Mouse (Mus musculus): Measurements from ENCODE around the gene Tbx21. TPM values are rescaled to one million over a fixed set of nuclear protein-coding genes. Genes with fewer than 3 reads are reported as not detected.

Tbx21 gene
- polyA plus RNA-seq, 1 experiment from 2014 or later: not detected

- H3K36me3 ChIP-seq: no peaks in the 10 kb centered on the region
- no peak overlapping the region for H3K4me3 ChIP-seq (replicated peaks)
These were observed 32.2 kb downstream of the Tbx21 start for GRCm38 (mm10) chr11:97082977-97083376.

GRCm38 (mm10) chr11:97080291-97080690 lies 34.8 kb downstream of the Tbx21 start:
- Histone ChIP-seq H3K27me3 (peaks cover 17% of the 10 kb centered on the region; the same call in 1 of the 2 replicates), H3K9ac (replicated peaks) (no peak overlapping the region), H3K4me1 (replicated peaks) (peaks cover 11% of the 10 kb centered on the region), H3K27ac (no peak overlapping the region), H3K9me3 (no peaks in the 10 kb centered on the region), H3K4me3 (replicated peaks) (no peak overlapping the region), H3K36me3 (no peaks in the 10 kb centered on the region), H3K4me2 (no peak overlapping the region)
- no peak for ATAC-seq (ENCODE audit: insufficient number of reproducible peaks, insufficient read depth, low FRiP score, low TSS enrichment, low read depth)
- 37% methylated on average over 9 of the region's 9 CpGs for WGBS

More at GRCm38 (mm10) chr11:97082977-97083376, 32.2 kb downstream of the Tbx21 start:
- WGBS: 39% methylated on average over 11 of the region's 11 CpGs
- no peak for ATAC-seq (ENCODE audit: insufficient number of reproducible peaks, insufficient read depth, low FRiP score, low TSS enrichment, low read depth)
- H3K4me1 ChIP-seq (replicated peaks): peaks cover 11% of the 10 kb centered on the region
- H3K27ac ChIP-seq: no peak overlapping the region
- 0 out of 2 replicates have a peak overlapping the region, but pooled peaks have one; percentile 41 for H3K4me2 ChIP-seq
- peaks cover 17% of the 10 kb centered on the region; the same call in 1 of the 2 replicates for H3K27me3 ChIP-seq
- H3K9ac ChIP-seq (replicated peaks): no peak overlapping the region
- no peaks in the 10 kb centered on the region for H3K9me3 ChIP-seq

- WGBS: 56% methylated on average over 4 of the region's 4 CpGs
These were observed 36.4 kb downstream of the Tbx21 start for GRCm38 (mm10) chr11:97078751-97079150.

GRCm38 (mm10) chr11:97074235-97074634 lies 40.9 kb downstream of the Tbx21 start:
- H3K27ac ChIP-seq: no peak overlapping the region
- no peaks in the 10 kb centered on the region for H3K36me3 ChIP-seq
- no peaks in the 10 kb centered on the region for H3K4me1 ChIP-seq (replicated peaks)
- WGBS: 70% methylated on average over 8 of the region's 8 CpGs
- no peak overlapping the region for H3K4me3 ChIP-seq (replicated peaks)
- H3K4me2 ChIP-seq: no peak overlapping the region
- no peaks in the 10 kb centered on the region for H3K9me3 ChIP-seq
- H3K9ac ChIP-seq (replicated peaks): no peak overlapping the region
- ATAC-seq (ENCODE audit: insufficient number of reproducible peaks, insufficient read depth, low FRiP score, low TSS enrichment, low read depth): no peak
- H3K27me3 ChIP-seq: no peaks in the 10 kb centered on the region

More at GRCm38 (mm10) chr11:97078751-97079150, 36.4 kb downstream of the Tbx21 start:
- Histone ChIP-seq H3K27ac (no peak overlapping the region), H3K4me1 (replicated peaks) (peaks cover 6% of the 10 kb centered on the region), H3K9me3 (no peaks in the 10 kb centered on the region), H3K9ac (replicated peaks) (no peak overlapping the region), H3K36me3 (no peaks in the 10 kb centered on the region), H3K4me3 (replicated peaks) (no peak overlapping the region), H3K4me2 (no peak overlapping the region), H3K27me3 (peaks cover 4% of the 10 kb centered on the region; the same call in 1 of the 2 replicates)
- no peak for ATAC-seq (ENCODE audit: insufficient number of reproducible peaks, insufficient read depth, low FRiP score, low TSS enrichment, low read depth)

GRCm38 (mm10) chr11:97072533-97072932 lies 42.6 kb downstream of the Tbx21 start:
- Histone ChIP-seq H3K9ac (replicated peaks) (no peak overlapping the region), H3K9me3 (no peaks in the 10 kb centered on the region), H3K4me2 (no peak overlapping the region), H3K4me3 (replicated peaks) (no peak overlapping the region), H3K27me3 (no peaks in the 10 kb centered on the region), H3K27ac (no peak overlapping the region), H3K4me1 (replicated peaks) (no peaks in the 10 kb centered on the region), H3K36me3 (peaks cover 10% of the 10 kb centered on the region)
- 31% methylated on average over 3 of the region's 3 CpGs for WGBS
- no peak; the same call in 1 of the 2 replicates for ATAC-seq (ENCODE audit: insufficient number of reproducible peaks, insufficient read depth, low FRiP score, low TSS enrichment, low read depth)

- no peak overlapping the region for H3K27ac ChIP-seq
These were observed 44.0 kb downstream of the Tbx21 start for GRCm38 (mm10) chr11:97071129-97071528.

GRCm38 (mm10) chr11:97069770-97070169 lies 45.4 kb downstream of the Tbx21 start:
- 87% methylated on average over 2 of the region's 2 CpGs for WGBS
- no peak for ATAC-seq (ENCODE audit: insufficient number of reproducible peaks, insufficient read depth, low FRiP score, low TSS enrichment, low read depth)
- Histone ChIP-seq H3K36me3 (peaks cover 29% of the 10 kb centered on the region), H3K27me3 (no peaks in the 10 kb centered on the region), H3K4me2 (no peak overlapping the region), H3K4me1 (replicated peaks) (no peaks in the 10 kb centered on the region), H3K9ac (replicated peaks) (no peak overlapping the region), H3K27ac (no peak overlapping the region), H3K9me3 (no peaks in the 10 kb centered on the region), H3K4me3 (replicated peaks) (no peak overlapping the region)

More at GRCm38 (mm10) chr11:97071129-97071528, 44.0 kb downstream of the Tbx21 start:
- no peak overlapping the region for H3K9ac ChIP-seq (replicated peaks)
- H3K9me3 ChIP-seq: no peaks in the 10 kb centered on the region
- H3K4me2 ChIP-seq: no peak overlapping the region
- 69% methylated on average over 1 of the region's 1 CpGs for WGBS
- H3K36me3 ChIP-seq: peaks cover 20% of the 10 kb centered on the region
- ATAC-seq (ENCODE audit: insufficient number of reproducible peaks, insufficient read depth, low FRiP score, low TSS enrichment, low read depth): no peak
- H3K4me1 ChIP-seq (replicated peaks): no peaks in the 10 kb centered on the region
- H3K4me3 ChIP-seq (replicated peaks): no peak overlapping the region
- H3K27me3 ChIP-seq: no peaks in the 10 kb centered on the region

- Histone ChIP-seq H3K4me3 (replicated peaks) (no peak overlapping the region), H3K27ac (no peak overlapping the region), H3K9ac (replicated peaks) (no peak overlapping the region), H3K27me3 (no peaks in the 10 kb centered on the region), H3K36me3 (peaks cover 30% of the 10 kb centered on the region), H3K9me3 (no peaks in the 10 kb centered on the region), H3K4me2 (no peak overlapping the region), H3K4me1 (replicated peaks) (no peaks in the 10 kb centered on the region)
- ATAC-seq (ENCODE audit: insufficient number of reproducible peaks, insufficient read depth, low FRiP score, low TSS enrichment, low read depth): no peak
- 60% methylated on average over 1 of the region's 1 CpGs for WGBS
These were observed 45.8 kb downstream of the Tbx21 start for GRCm38 (mm10) chr11:97069333-97069732.

GRCm38 (mm10) chr11:97066656-97067360 lies 48.3 kb downstream of the Tbx21 start:
- 42% methylated on average over 22 of the region's 22 CpGs for WGBS
- H3K4me3 ChIP-seq (replicated peaks): no peak overlapping the region
- no peak for ATAC-seq (ENCODE audit: insufficient number of reproducible peaks, insufficient read depth, low FRiP score, low TSS enrichment, low read depth)

GRCm38 (mm10) chr11:97065538-97066295 lies 49.4 kb downstream of the Tbx21 start:
- no peak for ATAC-seq (ENCODE audit: insufficient number of reproducible peaks, insufficient read depth, low FRiP score, low TSS enrichment, low read depth)
- Histone ChIP-seq H3K27me3 (no peaks in the 10 kb centered on the region), H3K4me3 (replicated peaks) (no peak overlapping the region), H3K4me2 (no peak overlapping the region), H3K4me1 (replicated peaks) (no peaks in the 10 kb centered on the region), H3K36me3 (peaks cover 43% of the 10 kb centered on the region), H3K27ac (no peak overlapping the region), H3K9ac (replicated peaks) (no peak overlapping the region), H3K9me3 (no peaks in the 10 kb centered on the region)
- 82% methylated on average over 12 of the region's 12 CpGs for WGBS

More at GRCm38 (mm10) chr11:97066656-97067360, 48.3 kb downstream of the Tbx21 start:
- no peak overlapping the region for H3K4me2 ChIP-seq
- H3K27ac ChIP-seq: no peak overlapping the region
- H3K4me1 ChIP-seq (replicated peaks): no peaks in the 10 kb centered on the region
- H3K9me3 ChIP-seq: no peaks in the 10 kb centered on the region
- H3K36me3 ChIP-seq: peaks cover 33% of the 10 kb centered on the region
- no peaks in the 10 kb centered on the region for H3K27me3 ChIP-seq
- H3K9ac ChIP-seq (replicated peaks): no peak overlapping the region

- Histone ChIP-seq H3K4me3 (replicated peaks) (no peak overlapping the region), H3K4me2 (no peak overlapping the region), H3K36me3 (peaks cover 58% of the 10 kb centered on the region), H3K9ac (replicated peaks) (no peak overlapping the region; the same call in 1 of the 2 replicates), H3K27ac (no peak overlapping the region), H3K9me3 (no peaks in the 10 kb centered on the region), H3K27me3 (no peaks in the 10 kb centered on the region), H3K4me1 (replicated peaks) (no peaks in the 10 kb centered on the region)
- WGBS: 86% methylated on average over 3 of the region's 3 CpGs
- ATAC-seq (ENCODE audit: insufficient number of reproducible peaks, insufficient read depth, low FRiP score, low TSS enrichment, low read depth): no peak
These were observed 51.2 kb downstream of the Tbx21 start for GRCm38 (mm10) chr11:97063921-97064295.

Measured in limb, embryonic 12.5 days (tissue).